Comparison of ENCODE assay signal across 8 mouse cellular contexts in the genomic region with DNA sequence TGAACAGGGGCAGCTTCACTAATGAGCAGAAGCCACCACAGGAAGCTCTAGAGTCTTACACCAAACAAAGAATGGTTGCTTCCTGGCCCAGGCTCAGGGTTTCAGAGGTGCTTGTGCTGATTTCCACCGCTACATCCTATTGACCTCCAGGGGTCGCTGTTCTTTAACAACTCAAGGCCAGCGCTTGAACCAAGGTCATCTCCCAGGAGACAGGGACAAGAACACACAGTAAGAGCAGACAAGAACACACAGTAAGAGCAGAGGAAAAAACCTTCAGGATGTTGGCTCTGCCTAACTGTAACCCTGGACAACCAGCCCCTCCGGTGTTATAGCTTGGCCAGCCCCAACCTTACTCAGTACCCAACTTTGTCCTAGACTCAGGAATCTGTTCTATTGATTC. TPM values are rescaled to one million over a fixed set of nuclear protein-coding genes. Genes with fewer than 3 reads are reported as not detected.
DNase-seq lines count a peak whose midpoint lies in the region; ATAC-seq and TF ChIP-seq lines count a peak whose summit lies in the region.

No protein-coding gene starts in this region.

- no peak overlapping the region for H3K4me2 ChIP-seq in heart, embryonic 12.5 days
- H3K4me2 ChIP-seq in kidney, embryonic 14.5 days (replicated peaks; ENCODE audit: low read depth, low read length): no peak overlapping the region
- no peak overlapping the region for H3K4me2 ChIP-seq in stomach, embryonic 15.5 days

- peak; percentile 83 for TF ChIP-seq CTCF in bone marrow, adult 2 months (IDR thresholded peaks at IDR 0.05; ENCODE audit: control insufficient read depth, insufficient read depth, low read length)

- ATAC-seq in CD4-positive, CD25-positive, alpha-beta regulatory T cell, adult 4 months: peak; percentile 80
- ATAC-seq in erythroblast, adult 5-6 weeks (replicated peaks; ENCODE audit: low FRiP score, poor library complexity, severe bottlenecking): peak; percentile 78
- ATAC-seq in heart, embryonic 12.5 days (ENCODE audit: insufficient number of reproducible peaks, low FRiP score): peak; percentile 63
- ATAC-seq in kidney, embryonic 14.5 days (ENCODE audit: low FRiP score, low TSS enrichment): peak; percentile 32
- ATAC-seq in stomach, embryonic 15.5 days (ENCODE audit: insufficient read depth, low FRiP score, low read depth): peak; percentile 57; the same call in 1 of the 2 replicates

- H3K27ac ChIP-seq in bone marrow, adult 2 months (ENCODE audit: control insufficient read depth, insufficient read depth, low read depth, low read length, poor library complexity): peak overlapping the region; percentile 83
- peak overlapping the region; percentile 67 for H3K27ac ChIP-seq in heart, embryonic 12.5 days (ENCODE audit: poor library complexity, severe bottlenecking)
- 0 out of 2 replicates have a peak overlapping the region, but pooled peaks have one; percentile 4 for H3K27ac ChIP-seq in kidney, embryonic 14.5 days (ENCODE audit: low read depth, low read length)
- peak overlapping the region; percentile 78 for H3K27ac ChIP-seq in stomach, embryonic 15.5 days

- no peak overlapping the region for H3K4me3 ChIP-seq in bone marrow, adult 2 months (replicated peaks; ENCODE audit: control insufficient read depth, low read depth, low read length)
- H3K4me3 ChIP-seq in heart, embryonic 12.5 days: no peak overlapping the region
- H3K4me3 ChIP-seq in kidney, embryonic 14.5 days (ENCODE audit: low read length): no peak overlapping the region
- H3K4me3 ChIP-seq in stomach, embryonic 15.5 days (replicated peaks): no peak overlapping the region

- peaks cover 13% of the 10 kb centered on the region; the same call in 1 of the 2 replicates for H3K36me3 ChIP-seq in heart, embryonic 12.5 days
- peaks cover 6% of the 10 kb centered on the region; the same call in 1 of the 2 replicates for H3K36me3 ChIP-seq in kidney, embryonic 14.5 days (ENCODE audit: control insufficient read depth, insufficient read depth, low read length)
- no peaks in the 10 kb centered on the region for H3K36me3 ChIP-seq in stomach, embryonic 15.5 days

- TF ChIP-seq POLR2A in bone marrow, adult 2 months (IDR thresholded peaks at IDR 0.05; ENCODE audit: borderline replicate concordance, control insufficient read depth, low read depth, low read length): no peak

- H3K27me3 ChIP-seq in heart, embryonic 12.5 days (replicated peaks): no peaks in the 10 kb centered on the region
- no peaks in the 10 kb centered on the region for H3K27me3 ChIP-seq in kidney, embryonic 14.5 days (ENCODE audit: control insufficient read depth, insufficient read depth, low read length)
- no peaks in the 10 kb centered on the region for H3K27me3 ChIP-seq in stomach, embryonic 15.5 days (replicated peaks)

- peak; percentile 53 for DNase-seq in liver
- peak; percentile 75 to 77 for DNase-seq in natural killer cell, adult 2 months (ENCODE audit: low spot score in 2 of 2)

- 3% methylated on average over 4 of the region's 4 CpGs for WGBS in bone marrow, adult 2 months
- WGBS in heart, embryonic 12.5 days: 8% methylated on average over 4 of the region's 4 CpGs
- WGBS in kidney, embryonic 14.5 days: 6% methylated on average over 4 of the region's 4 CpGs
- 2% methylated on average over 4 of the region's 4 CpGs for WGBS in stomach, embryonic 15.5 days

- no peak overlapping the region for H3K9ac ChIP-seq in heart, embryonic 12.5 days
- H3K9ac ChIP-seq in kidney, embryonic 14.5 days (ENCODE audit: low read depth, low read length): no peak overlapping the region
- H3K9ac ChIP-seq in stomach, embryonic 15.5 days: no peak overlapping the region

- H3K4me1 ChIP-seq in bone marrow, adult 2 months (ENCODE audit: control insufficient read depth, insufficient read depth, low read length): peaks cover 9% of the 10 kb centered on the region
- H3K4me1 ChIP-seq in heart, embryonic 12.5 days (replicated peaks): peaks cover 19% of the 10 kb centered on the region
- peaks cover 5% of the 10 kb centered on the region; the same call in 1 of the 2 replicates for H3K4me1 ChIP-seq in kidney, embryonic 14.5 days (ENCODE audit: control insufficient read depth, insufficient read depth, low read length)
- H3K4me1 ChIP-seq in stomach, embryonic 15.5 days: peaks cover 16% of the 10 kb centered on the region

- no peaks in the 10 kb centered on the region for H3K9me3 ChIP-seq in heart, embryonic 12.5 days (replicated peaks)
- no peaks in the 10 kb centered on the region for H3K9me3 ChIP-seq in kidney, embryonic 14.5 days (ENCODE audit: control insufficient read depth, low read length)
- no peaks in the 10 kb centered on the region for H3K9me3 ChIP-seq in stomach, embryonic 15.5 days

RNA-seq across cellular contexts. Expression of gene Pstpip1, which starts 14.5 kb away (rescaled TPM):
- 10 to 100 TPM; 33.1 to 56.6 TPM for polyA plus RNA-seq in CD4-positive, CD25-positive, alpha-beta regulatory T cell, adult 4 months (2017; shearing (Covaris generic))
- 63.2 and 115 TPM in 2 replicates for polyA plus RNA-seq in bone marrow, adult 2 months (2011; ENCODE audit: insufficient read depth, insufficient read length, low replicate concordance, missing spikeins)
- 9.0 and 19.6 TPM in 2 replicates for total RNA-seq in erythroblast, adult 5-6 weeks (2015; ENCODE audit: low replicate concordance)
- total RNA-seq in erythroblast, adult 5-6 weeks (2017; ENCODE audit: low replicate concordance): 25.7 and 27.2 TPM in 2 replicates
- polyA plus RNA-seq in heart, embryonic 12.5 days (2016; fragmentation: Nextera tagmentation; extraction: Ambion mirVana): 0.60 and 0.81 TPM in 2 replicates
- 0.28 and 0.53 TPM in 2 replicates for polyA plus RNA-seq in kidney, embryonic 14.5 days (2014; fragmentation: Nextera tagmentation; extraction: Ambion mirVana)
- polyA plus RNA-seq in stomach, embryonic 15.5 days (2015; fragmentation: Nextera tagmentation; extraction: Ambion mirVana): 2.2 and 2.4 TPM in 2 replicates

RNA-seq across cellular contexts. Expression of gene Rcn2, which starts 33.6 kb away (rescaled TPM):
- 10 to 100 TPM; 10.9 to 16.8 TPM for polyA plus RNA-seq in CD4-positive, CD25-positive, alpha-beta regulatory T cell, adult 4 months (2017; shearing (Covaris generic))
- 3.1 and 10.1 TPM in 2 replicates for polyA plus RNA-seq in bone marrow, adult 2 months (2011; ENCODE audit: insufficient read depth, insufficient read length, low replicate concordance, missing spikeins)
- 7.7 and 10.0 TPM in 2 replicates for total RNA-seq in erythroblast, adult 5-6 weeks (2015; ENCODE audit: low replicate concordance)
- total RNA-seq in erythroblast, adult 5-6 weeks (2017; ENCODE audit: low replicate concordance): 2.8 and 5.5 TPM in 2 replicates
- polyA plus RNA-seq in heart, embryonic 12.5 days (2016; fragmentation: Nextera tagmentation; extraction: Ambion mirVana): 178 and 180 TPM in 2 replicates
- polyA plus RNA-seq in kidney, embryonic 14.5 days (2014; fragmentation: Nextera tagmentation; extraction: Ambion mirVana): 278 and 283 TPM in 2 replicates
- polyA plus RNA-seq in stomach, embryonic 15.5 days (2015; fragmentation: Nextera tagmentation; extraction: Ambion mirVana): 187 and 192 TPM in 2 replicates

Comparison
In these comparisons a context has a peak if more than half of its experiments do, and no peak if none do; other contexts are left out.
1. H3K27ac ChIP-seq: peak in every context shown above with its lines; median percentile 83 in bone marrow, adult 2 months; 78 in stomach, embryonic 15.5 days; 67 in heart, embryonic 12.5 days; 4 in kidney, embryonic 14.5 days.
2. RNA of gene Rcn2, which starts 33.6 kb away (polyA plus RNA-seq): 278 to 283 TPM in kidney, embryonic 14.5 days, 187 to 192 TPM in stomach, embryonic 15.5 days and 178 to 180 TPM in heart, embryonic 12.5 days; 10.9 to 16.8 TPM in CD4-positive, CD25-positive, alpha-beta regulatory T cell, adult 4 months and 3.1 to 10.1 TPM in bone marrow, adult 2 months; every median in the first group is over 10 times any median in the second.
3. Peak in every context shown above with its lines, with median percentiles within 50 percentile points of each other: ATAC-seq.